Comparison of ENCODE assay signal across 46 mouse cellular contexts in genomic region chr9:106613951-106614350, GRCm38 (mm10). TPM values are rescaled to one million over a fixed set of nuclear protein-coding genes. Genes with fewer than 3 reads are reported as not detected.
"Had no signal": no experiment of that assay in that cellular context is flagged by ENCODE, and none has a peak within 500 bp of the region (broad histone marks: within the 10 kb centered on the region; RNA-seq: fewer than 3 reads in every experiment).

No protein-coding gene starts in this region.

- DNase-seq: left cerebral cortex, postnatal 4 days; liver; liver, embryonic 13.5 days; liver, postnatal 0 days; lung, adult 18-20 months; lung, adult 2 months; lung, postnatal 10 days; lung, postnatal 14 days; lung, postnatal 4 days; midbrain, embryonic 14.5 days had no signal

- H3K4me3 ChIP-seq: left cerebral cortex, adult 2 months; limb, embryonic 10.5 days; limb, embryonic 12.5 days; limb, embryonic 13.5 days; limb, embryonic 15.5 days; liver, embryonic 12.5 days; liver, embryonic 13.5 days; liver, embryonic 15.5 days; lung, embryonic 15.5 days; megakaryocyte, embryonic 14.5 days; midbrain, embryonic 10.5 days; midbrain, embryonic 12.5 days; midbrain, embryonic 15.5 days; myocyte; neural tube, embryonic 12.5 days had no signal

- H3K27ac ChIP-seq: left cerebral cortex, adult 2 months; limb, embryonic 10.5 days; limb, embryonic 13.5 days; limb, embryonic 15.5 days; liver, embryonic 12.5 days; liver, embryonic 13.5 days; liver, embryonic 14.5 days; liver, embryonic 15.5 days; lung, embryonic 15.5 days; macrophage; midbrain, embryonic 10.5 days; midbrain, embryonic 12.5 days; midbrain, embryonic 15.5 days; neural tube, embryonic 12.5 days had no signal

- H3K27me3 ChIP-seq: limb, embryonic 12.5 days; limb, embryonic 13.5 days; limb, embryonic 15.5 days; liver, embryonic 12.5 days; liver, embryonic 13.5 days; liver, embryonic 15.5 days; lung, embryonic 15.5 days; midbrain, embryonic 12.5 days; midbrain, embryonic 15.5 days; neural tube, embryonic 12.5 days had no signal

- H3K36me3 ChIP-seq: limb, embryonic 10.5 days; limb, embryonic 12.5 days; limb, embryonic 13.5 days; limb, embryonic 15.5 days; liver, embryonic 12.5 days; liver, embryonic 13.5 days; liver, embryonic 15.5 days; lung, embryonic 15.5 days; midbrain, embryonic 10.5 days; midbrain, embryonic 12.5 days; midbrain, embryonic 15.5 days; neural tube, embryonic 12.5 days had no signal

- H3K4me2 ChIP-seq: limb, embryonic 12.5 days; limb, embryonic 13.5 days; limb, embryonic 15.5 days; liver, embryonic 11.5 days; liver, embryonic 12.5 days; liver, embryonic 13.5 days; liver, embryonic 15.5 days; lung, embryonic 14.5 days; midbrain, embryonic 12.5 days; midbrain, embryonic 15.5 days; neural tube, embryonic 12.5 days had no signal

- H3K9me3 ChIP-seq: limb, embryonic 10.5 days; limb, embryonic 12.5 days; limb, embryonic 13.5 days; limb, embryonic 15.5 days; liver, embryonic 12.5 days; liver, embryonic 13.5 days; liver, embryonic 15.5 days; lung, embryonic 15.5 days; megakaryocyte, embryonic 14.5 days; midbrain, embryonic 10.5 days; midbrain, embryonic 12.5 days; midbrain, embryonic 15.5 days; neural tube, embryonic 12.5 days had no signal

- H3K9ac ChIP-seq: limb, embryonic 12.5 days; limb, embryonic 13.5 days; limb, embryonic 15.5 days; liver, embryonic 12.5 days; liver, embryonic 13.5 days; liver, embryonic 14.5 days; liver, embryonic 15.5 days; liver, postnatal 0 days; lung, embryonic 14.5 days; lung, embryonic 15.5 days; midbrain, embryonic 12.5 days; midbrain, embryonic 15.5 days; neural tube, embryonic 12.5 days had no signal

- H3K4me1 ChIP-seq: limb, embryonic 10.5 days; limb, embryonic 13.5 days; limb, embryonic 15.5 days; liver, embryonic 12.5 days; liver, embryonic 13.5 days; liver, embryonic 15.5 days; lung, embryonic 15.5 days; megakaryocyte, embryonic 14.5 days; midbrain, embryonic 12.5 days; midbrain, embryonic 15.5 days; neural tube, embryonic 12.5 days had no signal

- ATAC-seq: liver, embryonic 12.5 days; liver, postnatal 0 days; lung, postnatal 0 days; midbrain, embryonic 15.5 days; midbrain, embryonic 16.5 days had no signal

RNA-seq across cellular contexts. Expression of gene Iqcf6, which starts 12.4 kb away (rescaled TPM):
- total RNA-seq: left cerebral cortex, adult 2 months; left cerebral cortex, adult 8-10 months; left cerebral cortex, postnatal 10 days; left cerebral cortex, postnatal 14 days; left cerebral cortex, postnatal 25 days; left cerebral cortex, postnatal 36 days; left cerebral cortex, postnatal 4 days; liver, adult 2 months; megakaryocyte progenitor cell, adult 5-6 weeks; megakaryocyte, adult 5-6 weeks; megakaryocyte-erythroid progenitor cell, adult 5-6 weeks; midbrain, postnatal 0 days; monocyte, adult 5-6 weeks had no signal
- polyA plus RNA-seq: limb, embryonic 10.5 days; limb, embryonic 11.5 days; limb, embryonic 12.5 days; limb, embryonic 13.5 days; limb, embryonic 14.5 days; limb, embryonic 15.5 days; liver, adult 2 months; liver, embryonic 11.5 days; liver, embryonic 12.5 days; liver, embryonic 13.5 days; liver, embryonic 14.5 days; liver, embryonic 15.5 days; liver, embryonic 16.5 days; liver, postnatal 0 days; lung, adult 2 months; lung, embryonic 14.5 days; lung, embryonic 15.5 days; lung, embryonic 16.5 days; lung, postnatal 0 days; macrophage; midbrain, embryonic 10.5 days; midbrain, embryonic 12.5 days; midbrain, embryonic 14.5 days; midbrain, embryonic 15.5 days; midbrain, embryonic 16.5 days; midbrain, postnatal 0 days; myocyte; neural tube, embryonic 11.5 days; neural tube, embryonic 12.5 days had no signal

RNA-seq across cellular contexts. Expression of gene Grm2, which starts 41.9 kb away (rescaled TPM):
- total RNA-seq: liver, adult 2 months; megakaryocyte progenitor cell, adult 5-6 weeks; megakaryocyte, adult 5-6 weeks; megakaryocyte-erythroid progenitor cell, adult 5-6 weeks; monocyte, adult 5-6 weeks had no signal
- polyA plus RNA-seq: limb, embryonic 10.5 days; limb, embryonic 12.5 days; limb, embryonic 13.5 days; liver, adult 2 months; liver, embryonic 11.5 days; liver, embryonic 12.5 days; liver, embryonic 13.5 days; liver, embryonic 14.5 days; liver, embryonic 15.5 days; liver, embryonic 16.5 days; liver, postnatal 0 days; lung, adult 2 months; lung, embryonic 14.5 days; lung, embryonic 16.5 days; lung, postnatal 0 days; macrophage; myocyte had no signal

RNA-seq across cellular contexts. Expression of gene Iqcf4, which starts 43.2 kb away (rescaled TPM):
- total RNA-seq: left cerebral cortex, adult 2 months; left cerebral cortex, adult 8-10 months; left cerebral cortex, postnatal 10 days; left cerebral cortex, postnatal 14 days; left cerebral cortex, postnatal 25 days; left cerebral cortex, postnatal 36 days; left cerebral cortex, postnatal 4 days; liver, adult 2 months; megakaryocyte progenitor cell, adult 5-6 weeks; megakaryocyte, adult 5-6 weeks; megakaryocyte-erythroid progenitor cell, adult 5-6 weeks; midbrain, postnatal 0 days; monocyte, adult 5-6 weeks had no signal
- polyA plus RNA-seq: limb, embryonic 10.5 days; limb, embryonic 11.5 days; limb, embryonic 12.5 days; limb, embryonic 13.5 days; limb, embryonic 14.5 days; limb, embryonic 15.5 days; liver, adult 2 months; liver, embryonic 11.5 days; liver, embryonic 12.5 days; liver, embryonic 13.5 days; liver, embryonic 14.5 days; liver, embryonic 15.5 days; liver, embryonic 16.5 days; liver, postnatal 0 days; lung, adult 2 months; lung, embryonic 14.5 days; lung, embryonic 15.5 days; lung, embryonic 16.5 days; lung, postnatal 0 days; macrophage; midbrain, embryonic 10.5 days; midbrain, embryonic 12.5 days; midbrain, embryonic 14.5 days; midbrain, embryonic 15.5 days; midbrain, embryonic 16.5 days; midbrain, postnatal 0 days; myocyte; neural tube, embryonic 11.5 days; neural tube, embryonic 12.5 days had no signal

RNA-seq across cellular contexts. Expression of gene Iqcf3, which starts 52.5 kb away (rescaled TPM):
- total RNA-seq: left cerebral cortex, adult 2 months; left cerebral cortex, adult 8-10 months; left cerebral cortex, postnatal 10 days; left cerebral cortex, postnatal 14 days; left cerebral cortex, postnatal 25 days; left cerebral cortex, postnatal 36 days; left cerebral cortex, postnatal 4 days; liver, adult 2 months; megakaryocyte progenitor cell, adult 5-6 weeks; megakaryocyte, adult 5-6 weeks; megakaryocyte-erythroid progenitor cell, adult 5-6 weeks; midbrain, postnatal 0 days had no signal
- polyA plus RNA-seq: limb, embryonic 10.5 days; limb, embryonic 11.5 days; limb, embryonic 12.5 days; limb, embryonic 13.5 days; limb, embryonic 14.5 days; limb, embryonic 15.5 days; liver, adult 2 months; liver, embryonic 11.5 days; liver, embryonic 12.5 days; liver, embryonic 13.5 days; liver, embryonic 14.5 days; liver, embryonic 15.5 days; liver, embryonic 16.5 days; liver, postnatal 0 days; lung, adult 2 months; lung, embryonic 14.5 days; lung, embryonic 15.5 days; lung, embryonic 16.5 days; lung, postnatal 0 days; macrophage; midbrain, embryonic 10.5 days; midbrain, embryonic 12.5 days; midbrain, embryonic 14.5 days; midbrain, embryonic 15.5 days; midbrain, embryonic 16.5 days; midbrain, postnatal 0 days; myocyte; neural tube, embryonic 11.5 days; neural tube, embryonic 12.5 days had no signal
